Mouse (Mus musculus): Measurements from ENCODE around the gene Slc16a10.

GRCm38 (mm10) chr10:40082668-40083067 lies 59.4 kb downstream of the Slc16a10 start:
- no peak for TF ChIP-seq EP300 (IDR thresholded peaks at IDR 0.05; ENCODE audit: low read depth)
- TF ChIP-seq CTCF (IDR thresholded peaks at IDR 0.05; ENCODE audit: low read depth), result no peak
